Mouse (Mus musculus) heart, embryonic 13.5 days (tissue): Measurements from ENCODE around the gene Ssu72. TPM values are rescaled to one million over a fixed set of nuclear protein-coding genes. Genes with fewer than 3 reads are reported as not detected.
"Not testable (repeated sequence)": the region's sequence is repeated elsewhere in the genome, so short reads cannot be mapped to it uniquely, and the experiment has no call there.

ENCODE experiments used
- ATAC-seq: fragments of 200-750 bp; cut with Nextera tagmentation; 2 replicates; pipeline ENCODE4 v1.8.0; 2017; ENCODE audit warnings: moderate TSS enrichment; ENCODE audit not compliant: insufficient number of reproducible peaks, low FRiP score, low TSS enrichment; ENCODE audit errors: extremely low read depth
- H3K27ac ChIP-seq: fragments of 300-500 bp; sonication (generic); replicated peaks from 2 replicates; pipeline ENCODE4 v1.5.1; 2015; ENCODE audit warnings: moderate library complexity, mild to moderate bottlenecking, inconsistent platforms
- H3K27me3 ChIP-seq: fragments of 300-500 bp; sonication (generic); replicated peaks from 2 replicates; pipeline ENCODE4 v1.6.1; 2015; ENCODE audit warnings: mild to moderate bottlenecking, inconsistent platforms
- H3K36me3 ChIP-seq: fragments of 300-500 bp; sonication (generic); 2 replicates; pipeline ENCODE4 v1.6.1; 2015; ENCODE audit warnings: mild to moderate bottlenecking, inconsistent platforms
- H3K4me1 ChIP-seq: fragments of 300-500 bp; sonication (generic); 2 replicates; pipeline ENCODE4 v1.6.1; 2015; ENCODE audit warnings: inconsistent platforms
- H3K4me2 ChIP-seq: fragments of 300-500 bp; sonication (generic); 2 replicates; pipeline ENCODE4 v1.6.1; 2015; ENCODE audit warnings: inconsistent platforms, mild to moderate bottlenecking, moderate library complexity
- H3K4me3 ChIP-seq: fragments of 300-500 bp; sonication (generic); 2 replicates; pipeline ENCODE4 v1.5.1; 2015; ENCODE audit warnings: moderate library complexity, mild to moderate bottlenecking, inconsistent platforms
- H3K9ac ChIP-seq: fragments of 300-500 bp; sonication (generic); 2 replicates; pipeline ENCODE4 v1.6.1; 2015; ENCODE audit warnings: inconsistent platforms, mild to moderate bottlenecking, moderate library complexity
- H3K9me3 ChIP-seq: fragments of 300-500 bp; sonication (generic); 2 replicates; pipeline ENCODE4 v1.6.1; 2016; ENCODE audit warnings: inconsistent platforms
- WGBS: fragments of 180-500 bp; shearing (Covaris S2); methylation state at CpG from one replicate; pipeline ENCODE4 v1.1.7; 2015; ENCODE audit warnings: mixed read lengths; 5-methylcytosine and 5-hydroxymethylcytosine counted together
- polyA plus RNA-seq: library from polyadenylated mRNA; unstranded; fragments of >200 nt; fragmentation: Nextera tagmentation; extraction: Ambion mirVana; gene quantifications from 2 replicates; pipeline ENCODE4 v1.2.1, GENCODE M21; 2015

The Ssu72 gene
- polyA plus RNA-seq, 1 experiment from 2014 or later = 105 TPM

GRCm38 (mm10) chr4:155683670-155684277, 20.8 kb upstream of the Ssu72 start:
- 89% methylated on average over 16 of the region's 19 CpGs for WGBS
- H3K27ac ChIP-seq, H3K36me3 ChIP-seq, ATAC-seq, H3K4me2 ChIP-seq, H3K27me3 ChIP-seq, H3K4me3 ChIP-seq, H3K4me1 ChIP-seq, H3K9me3 ChIP-seq, H3K9ac ChIP-seq: not testable (repeated sequence)

DNA sequence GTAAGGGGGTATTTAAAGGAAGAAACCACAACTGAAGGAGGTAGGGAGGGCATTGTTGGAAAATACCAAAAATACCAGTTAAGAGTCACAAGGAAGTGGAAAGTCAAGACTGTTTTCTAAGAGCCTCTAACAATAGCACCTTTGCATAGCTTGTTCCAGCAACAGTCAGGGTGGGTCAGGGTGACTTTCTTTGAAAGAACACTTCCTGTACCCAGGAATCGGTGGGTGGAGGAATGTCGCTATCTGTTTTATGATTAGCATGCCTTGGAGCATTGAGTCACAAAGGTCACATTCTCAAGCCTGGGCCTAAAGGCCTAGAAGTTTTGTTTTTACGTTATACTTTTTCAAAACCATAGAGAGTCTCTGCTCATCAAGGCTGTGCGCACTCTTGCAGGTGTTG, 16.8 kb upstream of the Ssu72 start:
- 58% methylated on average over 4 of the region's 4 CpGs for WGBS
- H3K9ac ChIP-seq, H3K36me3 ChIP-seq, H3K4me3 ChIP-seq, ATAC-seq, H3K27ac ChIP-seq, H3K9me3 ChIP-seq, H3K4me1 ChIP-seq, H3K4me2 ChIP-seq: not testable (repeated sequence)
- peaks cover 10% of the 10 kb centered on the region; the same call in 1 of the 2 replicates for H3K27me3 ChIP-seq

DNA sequence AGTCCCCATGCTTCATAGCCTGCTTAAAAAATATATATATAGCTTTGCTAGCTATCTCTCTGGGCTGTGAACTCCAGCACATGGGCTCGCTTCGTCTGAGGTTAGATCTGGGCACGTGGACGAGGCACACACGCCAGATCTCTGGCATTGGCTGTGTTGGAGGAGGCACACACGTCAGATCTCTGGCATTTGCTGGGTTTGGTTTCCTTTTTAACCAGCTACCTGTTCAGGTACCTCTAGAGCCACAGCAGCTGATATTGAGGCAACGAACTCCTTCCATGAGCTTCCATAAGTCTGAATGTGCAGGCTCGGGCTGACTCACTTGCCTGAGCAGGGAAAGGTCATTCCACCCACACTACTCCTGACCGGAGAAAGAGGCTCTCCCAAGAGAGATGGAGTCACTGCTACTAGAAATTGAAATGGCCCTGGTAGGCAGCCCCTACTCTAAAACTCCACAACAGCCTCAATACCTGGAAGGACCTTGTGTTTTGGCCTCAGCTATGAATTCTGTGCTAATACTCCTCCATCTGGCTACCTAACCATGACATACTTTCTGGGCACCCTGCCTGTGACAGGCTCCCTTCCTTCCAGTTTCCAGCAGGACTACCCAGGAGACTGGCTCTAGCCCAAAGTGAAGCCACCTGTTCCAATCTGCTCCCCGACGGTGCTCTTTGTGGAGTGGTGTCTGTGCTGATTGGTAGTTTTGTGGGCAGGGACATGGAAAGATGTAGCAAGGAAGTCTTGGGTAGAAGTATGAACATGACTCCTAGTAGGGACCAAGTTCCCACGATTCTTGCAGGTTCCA, 13.8 kb upstream of the Ssu72 start:
- no peak overlapping the region for H3K4me3 ChIP-seq
- H3K9me3 ChIP-seq = no peaks in the 10 kb centered on the region
- peaks cover 9% of the 10 kb centered on the region for H3K4me1 ChIP-seq
- no peaks in the 10 kb centered on the region for H3K36me3 ChIP-seq
- WGBS = 71% methylated on average over 12 of the region's 12 CpGs
- no peak overlapping the region for H3K9ac ChIP-seq
- peaks cover 28% of the 10 kb centered on the region for H3K27me3 ChIP-seq
- no peak overlapping the region for H3K4me2 ChIP-seq
- no peak overlapping the region for H3K27ac ChIP-seq
- no peak for ATAC-seq

GRCm38 (mm10) chr4:155692421-155692820, 12.2 kb upstream of the Ssu72 start:
- WGBS = 92% methylated on average over 3 of the region's 3 CpGs
- no peak for ATAC-seq
- Histone ChIP-seq H3K4me3 (no peak overlapping the region), H3K27me3 (peaks cover 37% of the 10 kb centered on the region), H3K9me3 (no peaks in the 10 kb centered on the region), H3K27ac (no peak overlapping the region), H3K9ac (no peak overlapping the region), H3K36me3 (no peaks in the 10 kb centered on the region), H3K4me1 (peaks cover 14% of the 10 kb centered on the region), H3K4me2 (no peak overlapping the region)

DNA sequence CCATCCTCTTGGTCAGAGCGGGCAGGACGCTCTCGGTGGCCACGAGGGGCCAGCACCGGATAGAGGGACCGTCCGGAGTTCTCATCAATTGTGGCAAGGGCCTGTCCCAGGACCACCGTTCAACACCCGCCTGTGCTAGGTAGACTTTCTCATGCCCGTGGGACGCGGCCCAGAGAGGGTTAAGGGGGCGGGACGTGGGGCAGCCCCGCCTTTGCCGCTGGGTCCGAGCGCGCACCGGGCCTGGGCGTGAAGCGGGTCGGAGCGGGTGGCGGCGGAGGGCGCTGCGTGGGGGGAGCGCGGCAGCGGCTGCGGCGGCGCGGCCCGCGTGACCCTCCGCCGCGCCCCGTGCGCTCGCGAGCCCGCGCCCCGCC, 10.5 kb upstream of the Ssu72 start, which contains the start of gene Fndc10:
Gene Fndc10, plus strand, starts transcription at position 232 of the 371 bp plus-strand sequence.
- Histone ChIP-seq H3K9me3 (no peaks in the 10 kb centered on the region), H3K4me1 (peaks cover 14% of the 10 kb centered on the region), H3K9ac (peak within 1 kb of the TSS; percentile 85), H3K27ac (peak within 1 kb of the TSS; percentile 32; the same call in 1 of the 2 replicates), H3K4me3 (peak within 1 kb of the TSS; percentile 76), H3K4me2 (peak within 1 kb of the TSS; percentile 98), H3K27me3 (peaks cover 37% of the 10 kb centered on the region), H3K36me3 (no peaks in the 10 kb centered on the region)
- WGBS = 2% methylated on average over 24 of the region's 47 CpGs
- peak; percentile 58; the same call in 1 of the 2 replicates for ATAC-seq

DNA sequence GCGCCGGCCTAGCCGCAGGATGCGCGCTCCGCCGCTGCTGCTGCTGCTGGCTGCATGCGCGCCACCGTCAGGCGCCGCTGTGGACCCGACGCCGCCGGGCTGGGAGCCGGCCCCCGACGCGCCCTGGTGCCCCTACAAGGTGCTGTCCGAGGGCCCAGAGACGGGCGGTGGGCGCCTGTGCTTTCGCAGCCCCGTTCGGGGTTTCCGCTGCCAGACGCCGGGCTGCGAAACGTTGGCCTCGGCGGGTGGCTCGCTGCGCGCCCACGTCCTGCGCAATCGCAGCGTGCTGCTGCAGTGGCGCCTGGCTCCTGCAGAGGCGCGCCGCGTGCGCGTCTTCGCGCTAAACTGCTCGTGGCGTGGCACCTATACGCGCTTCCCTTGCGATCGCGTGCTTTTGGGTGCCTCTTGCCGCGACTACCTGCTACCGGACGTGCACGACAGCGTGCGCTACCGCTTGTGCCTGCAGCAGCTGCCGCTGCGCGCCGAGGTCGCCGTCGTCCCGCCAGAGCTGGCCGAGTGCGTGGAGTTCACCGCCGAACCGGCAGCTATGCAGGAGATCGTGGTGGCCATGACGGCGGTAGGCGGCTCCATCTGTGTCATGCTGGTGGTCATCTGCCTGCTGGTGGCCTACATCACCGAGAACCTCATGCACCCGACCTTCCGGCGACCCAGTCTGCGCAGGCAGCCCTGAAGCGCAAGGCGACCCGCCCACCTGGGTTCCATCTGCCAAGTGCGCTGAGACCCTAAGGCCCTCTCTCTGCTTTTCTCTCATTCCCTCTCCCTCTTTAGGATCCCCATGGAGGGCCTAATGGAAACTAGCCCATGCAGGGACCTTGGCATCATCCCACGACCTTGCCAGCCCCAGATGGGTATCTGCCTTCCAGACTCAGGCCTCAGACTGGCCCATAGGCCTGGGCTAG, 9.9 kb upstream of the Ssu72 start:
- Histone ChIP-seq H3K27me3 (peaks cover 37% of the 10 kb centered on the region), H3K27ac (peak overlapping the region; percentile 32; the same call in 1 of the 2 replicates), H3K4me1 (peaks cover 14% of the 10 kb centered on the region), H3K9me3 (no peaks in the 10 kb centered on the region), H3K9ac (peak overlapping the region; percentile 85), H3K36me3 (no peaks in the 10 kb centered on the region), H3K4me2 (peak overlapping the region; percentile 98), H3K4me3 (peak overlapping the region; percentile 76)
- ATAC-seq = peak; percentile 45; the same call in 1 of the 2 replicates
- WGBS = 1% methylated on average over 89 of the region's 92 CpGs

DNA sequence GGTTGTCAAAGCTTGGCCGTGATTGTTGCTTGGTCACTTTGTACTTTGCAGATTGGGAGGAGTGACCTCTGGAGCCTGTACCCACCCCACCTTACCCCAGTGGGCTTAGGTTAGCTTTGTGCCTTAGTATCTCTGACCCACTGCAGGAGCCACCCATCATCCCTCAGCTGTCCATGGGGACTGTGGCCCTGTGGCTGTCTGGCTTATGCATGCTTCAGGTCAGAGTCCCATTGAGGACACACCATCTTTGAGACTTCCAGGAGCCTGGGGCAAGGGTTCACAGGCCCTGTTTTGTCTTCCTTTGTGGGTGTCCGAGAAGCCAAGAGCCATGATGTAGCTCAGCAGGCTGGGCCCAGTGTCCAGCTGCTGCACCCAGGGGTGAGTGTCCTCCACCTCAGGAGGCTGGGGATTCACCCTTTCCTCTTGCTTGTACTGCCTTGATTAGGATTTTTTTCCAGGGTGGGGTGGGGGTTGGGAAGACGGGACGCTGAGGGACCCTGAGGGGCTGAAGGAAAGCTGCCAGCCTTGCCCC, 9.0 kb upstream of the Ssu72 start:
- peak overlapping the region; percentile 76 for H3K4me3 ChIP-seq
- no peak overlapping the region for H3K27ac ChIP-seq
- 76% methylated on average over 4 of the region's 4 CpGs for WGBS
- peak overlapping the region; percentile 98 for H3K4me2 ChIP-seq
- no peak for ATAC-seq
- H3K36me3 ChIP-seq = no peaks in the 10 kb centered on the region
- peak overlapping the region; percentile 85 for H3K9ac ChIP-seq
- no peaks in the 10 kb centered on the region for H3K9me3 ChIP-seq
- H3K4me1 ChIP-seq = peaks cover 14% of the 10 kb centered on the region
- peaks cover 31% of the 10 kb centered on the region for H3K27me3 ChIP-seq

DNA sequence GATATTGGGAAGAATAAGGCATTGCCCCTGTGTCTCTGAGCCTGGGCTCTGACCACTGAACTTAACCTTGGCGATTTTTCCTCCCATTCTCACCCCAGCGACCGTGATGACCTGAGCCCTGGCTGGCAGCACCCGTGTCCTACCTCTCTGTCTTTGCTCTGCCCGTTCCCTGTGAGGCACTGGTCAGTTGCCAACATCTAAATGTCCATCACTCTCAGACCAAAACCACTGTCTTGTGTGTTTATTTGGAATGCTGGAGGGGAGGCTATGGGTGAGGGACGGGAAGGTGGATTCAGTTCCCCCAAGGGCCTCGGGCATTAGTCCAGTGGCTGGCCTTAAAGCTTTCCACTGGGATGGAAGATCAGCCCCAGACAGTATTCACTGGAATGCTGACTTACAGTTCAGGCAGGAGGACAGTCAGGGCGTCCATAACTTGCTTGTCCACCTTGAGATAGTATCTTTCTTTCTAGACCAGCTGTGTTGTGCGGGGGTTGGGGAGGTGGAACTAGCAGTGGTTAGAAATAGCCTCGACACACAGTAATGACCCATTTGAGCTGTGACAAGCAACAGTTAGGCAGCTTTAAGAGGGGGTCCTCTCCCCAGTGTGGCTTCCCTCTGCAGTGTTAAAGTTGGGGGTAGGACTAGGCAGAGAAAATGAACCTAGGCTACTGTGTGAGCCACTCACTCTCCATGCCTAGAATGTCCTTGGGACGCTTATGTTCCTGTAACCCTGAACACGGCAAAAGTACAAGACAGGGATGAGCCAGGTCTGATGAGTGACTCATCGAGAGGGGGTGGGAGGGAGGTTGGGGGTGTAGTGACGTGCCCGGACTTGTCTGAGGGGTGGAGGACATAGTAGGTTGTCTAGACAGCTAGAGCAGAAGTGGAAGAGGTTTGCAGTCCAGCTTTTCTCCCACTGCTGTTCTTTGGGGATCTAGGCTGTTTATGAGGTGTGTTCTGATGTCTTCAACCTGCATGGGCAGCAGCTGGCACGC, 8.0 kb upstream of the Ssu72 start:
- WGBS = 63% methylated on average over 16 of the region's 16 CpGs
- H3K27me3 ChIP-seq = peaks cover 27% of the 10 kb centered on the region
- H3K27ac ChIP-seq = no peak overlapping the region
- H3K4me3 ChIP-seq = no peak overlapping the region
- no peaks in the 10 kb centered on the region for H3K9me3 ChIP-seq
- no peak for ATAC-seq
- no peak overlapping the region; the same call in 1 of the 2 replicates for H3K4me2 ChIP-seq
- H3K9ac ChIP-seq = 0 out of 2 replicates have a peak overlapping the region, but pooled peaks have one; percentile 24
- H3K4me1 ChIP-seq = peaks cover 14% of the 10 kb centered on the region
- H3K36me3 ChIP-seq = no peaks in the 10 kb centered on the region

GRCm38 (mm10) chr4:155700425-155700824, 4.2 kb upstream of the Ssu72 start:
- no peak overlapping the region for H3K4me3 ChIP-seq
- H3K27me3 ChIP-seq = peaks cover 12% of the 10 kb centered on the region
- H3K4me1 ChIP-seq = peaks cover 15% of the 10 kb centered on the region
- no peak overlapping the region for H3K4me2 ChIP-seq
- no peak overlapping the region for H3K27ac ChIP-seq
- no peaks in the 10 kb centered on the region for H3K36me3 ChIP-seq
- no peak overlapping the region for H3K9ac ChIP-seq
- no peak for ATAC-seq
- H3K9me3 ChIP-seq = no peaks in the 10 kb centered on the region

DNA sequence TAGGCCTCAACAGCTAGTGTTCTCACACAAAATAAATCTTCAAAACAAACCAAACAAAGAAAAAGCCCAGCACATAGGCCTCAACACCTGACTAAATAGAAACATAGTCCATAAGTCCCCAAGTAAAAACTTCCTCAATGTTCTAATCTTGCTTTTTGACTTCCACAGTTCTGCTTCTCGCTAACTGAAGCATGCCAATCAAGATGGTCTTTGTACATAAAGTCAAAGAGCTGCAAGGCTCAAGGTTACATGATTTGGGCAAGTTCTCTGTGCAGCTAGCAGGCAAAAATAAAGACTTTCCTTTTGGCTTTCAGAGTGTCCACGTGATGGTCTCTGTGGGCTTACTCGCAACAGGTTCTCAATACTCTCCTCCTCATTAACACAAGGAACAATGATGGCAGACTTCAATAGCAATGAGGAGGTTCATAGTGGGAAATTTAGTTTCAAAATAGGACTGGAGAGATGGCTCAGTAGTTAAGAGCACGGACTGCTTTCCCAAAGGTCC, 1.1 kb upstream of the Ssu72 start:
- H3K9me3 ChIP-seq = no peaks in the 10 kb centered on the region
- H3K9ac ChIP-seq = no peak overlapping the region
- H3K27ac ChIP-seq = no peak overlapping the region
- H3K4me1 ChIP-seq = peaks cover 27% of the 10 kb centered on the region
- H3K36me3 ChIP-seq = no peaks in the 10 kb centered on the region; the same call in 1 of the 2 replicates
- no peak for ATAC-seq
- WGBS = 97% methylated on average over 4 of the region's 4 CpGs
- H3K27me3 ChIP-seq = no peaks in the 10 kb centered on the region
- no peak overlapping the region for H3K4me2 ChIP-seq
- no peak overlapping the region for H3K4me3 ChIP-seq
